Mouse (Mus musculus): ENCODE results near the gene Mapkbp1.
A peak's percentile ranks its signal among the peaks of the same experiment; 100 is the strongest.

The Mapkbp1 gene

DNA sequence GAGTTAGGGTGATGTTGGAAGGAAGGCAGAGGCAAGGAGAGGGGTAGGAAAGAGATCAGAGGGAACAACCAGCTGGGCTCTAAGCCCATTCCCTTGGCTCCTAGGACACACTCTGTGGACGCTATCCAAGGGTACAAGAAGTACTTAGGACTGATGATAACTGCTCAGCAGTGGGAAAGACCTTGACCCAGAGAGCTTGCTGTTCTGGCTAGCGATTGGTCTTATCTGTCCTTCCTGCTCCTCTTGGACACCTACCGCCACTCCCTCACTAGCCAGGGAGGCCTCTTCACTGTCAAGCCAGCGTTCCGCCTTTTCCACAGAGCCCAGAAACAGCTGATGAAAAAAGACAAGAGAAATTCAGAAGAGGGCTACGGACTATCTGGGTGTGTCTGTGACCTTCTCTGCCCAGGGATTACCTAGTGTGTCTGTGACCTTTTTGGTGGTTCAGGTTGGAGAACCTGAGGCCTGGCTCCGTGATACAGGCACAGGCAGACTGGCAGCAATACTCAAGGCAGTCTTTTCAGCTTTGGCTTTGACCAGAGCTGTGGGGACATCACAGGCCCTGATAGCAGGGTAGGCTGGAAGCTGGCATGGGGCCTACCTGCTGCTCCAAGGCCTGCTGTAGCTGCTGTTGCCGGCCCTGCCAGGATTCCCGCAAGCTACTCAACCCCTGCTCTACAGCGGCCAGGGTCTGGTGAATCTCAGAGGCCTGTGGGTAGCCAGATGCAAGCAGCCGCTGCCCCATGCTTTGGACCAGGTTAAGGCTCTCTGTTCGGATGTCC lies 82.5 kb downstream of the Mapkbp1 start:
- no peak for DNase-seq (ENCODE audit: low spot score in 2 of 2)

- no peak for DNase-seq (ENCODE audit: low spot score in 2 of 2)
Observed at GRCm38 (mm10) chr2:120055923-120056322, 83.4 kb downstream of the Mapkbp1 start.

DNA sequence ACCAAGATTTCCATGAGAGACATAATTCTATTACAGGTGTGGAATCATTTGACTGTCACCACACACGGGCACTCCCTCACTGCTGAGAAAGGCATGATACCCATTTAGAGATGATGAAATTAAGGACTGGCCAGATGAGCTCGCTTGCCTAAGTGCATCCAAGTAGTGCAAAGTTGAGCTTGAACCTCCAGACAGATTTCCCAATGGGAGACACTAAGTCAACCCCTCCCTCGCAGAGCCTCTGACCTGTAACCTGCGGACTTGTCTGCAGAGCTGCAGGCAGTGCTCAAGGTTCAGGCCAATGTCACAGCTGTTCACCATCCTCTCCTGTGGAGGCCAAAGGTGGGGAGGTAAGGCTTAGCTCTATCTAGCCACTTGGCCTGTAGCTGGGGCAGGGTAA lies 86.3 kb downstream of the Mapkbp1 start:
- DNase-seq (ENCODE audit: low spot score in 2 of 2): no peak

GRCm38 (mm10) chr2:120059466-120059865 lies 87.0 kb downstream of the Mapkbp1 start:
- no peak for DNase-seq (ENCODE audit: low spot score in 2 of 2)

- no peak for DNase-seq (ENCODE audit: low spot score in 2 of 2)
Observed at GRCm38 (mm10) chr2:120060190-120060589, 87.7 kb downstream of the Mapkbp1 start.

- DNase-seq (ENCODE audit: low spot score in 2 of 2): no peak
Observed at GRCm38 (mm10) chr2:120060651-120061050, 88.2 kb downstream of the Mapkbp1 start.

DNA sequence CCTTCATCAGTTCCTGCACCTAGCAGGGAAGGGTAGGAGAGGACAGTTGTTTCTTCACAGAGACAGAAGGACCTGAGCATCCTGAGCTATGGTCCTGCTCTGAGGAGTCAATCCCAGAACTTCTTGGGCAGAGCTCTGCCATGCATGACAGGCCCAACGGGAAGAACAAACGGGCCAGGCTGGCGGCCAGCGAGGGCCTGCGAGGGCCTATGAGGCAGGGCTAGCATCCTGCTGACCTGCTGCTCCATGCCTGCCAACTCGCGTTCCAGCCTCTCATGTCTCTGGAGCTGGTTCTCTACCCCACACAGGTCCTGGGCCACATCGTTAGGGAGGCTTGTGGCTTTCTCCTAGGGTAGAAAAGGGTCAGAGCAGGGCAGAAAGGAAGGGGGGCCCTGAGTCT lies 89.7 kb downstream of the Mapkbp1 start:
- DNase-seq (ENCODE audit: low spot score in 2 of 2): no peak

- DNase-seq (ENCODE audit: low spot score in 2 of 2): no peak
Observed at GRCm38 (mm10) chr2:120064639-120065038, 92.1 kb downstream of the Mapkbp1 start.

- no peak for DNase-seq (ENCODE audit: low spot score in 2 of 2)
Observed at GRCm38 (mm10) chr2:120065243-120065642, 92.7 kb downstream of the Mapkbp1 start.

- no peak for DNase-seq (ENCODE audit: low spot score in 2 of 2)
Observed at GRCm38 (mm10) chr2:120066224-120066623, 93.7 kb downstream of the Mapkbp1 start.

DNA sequence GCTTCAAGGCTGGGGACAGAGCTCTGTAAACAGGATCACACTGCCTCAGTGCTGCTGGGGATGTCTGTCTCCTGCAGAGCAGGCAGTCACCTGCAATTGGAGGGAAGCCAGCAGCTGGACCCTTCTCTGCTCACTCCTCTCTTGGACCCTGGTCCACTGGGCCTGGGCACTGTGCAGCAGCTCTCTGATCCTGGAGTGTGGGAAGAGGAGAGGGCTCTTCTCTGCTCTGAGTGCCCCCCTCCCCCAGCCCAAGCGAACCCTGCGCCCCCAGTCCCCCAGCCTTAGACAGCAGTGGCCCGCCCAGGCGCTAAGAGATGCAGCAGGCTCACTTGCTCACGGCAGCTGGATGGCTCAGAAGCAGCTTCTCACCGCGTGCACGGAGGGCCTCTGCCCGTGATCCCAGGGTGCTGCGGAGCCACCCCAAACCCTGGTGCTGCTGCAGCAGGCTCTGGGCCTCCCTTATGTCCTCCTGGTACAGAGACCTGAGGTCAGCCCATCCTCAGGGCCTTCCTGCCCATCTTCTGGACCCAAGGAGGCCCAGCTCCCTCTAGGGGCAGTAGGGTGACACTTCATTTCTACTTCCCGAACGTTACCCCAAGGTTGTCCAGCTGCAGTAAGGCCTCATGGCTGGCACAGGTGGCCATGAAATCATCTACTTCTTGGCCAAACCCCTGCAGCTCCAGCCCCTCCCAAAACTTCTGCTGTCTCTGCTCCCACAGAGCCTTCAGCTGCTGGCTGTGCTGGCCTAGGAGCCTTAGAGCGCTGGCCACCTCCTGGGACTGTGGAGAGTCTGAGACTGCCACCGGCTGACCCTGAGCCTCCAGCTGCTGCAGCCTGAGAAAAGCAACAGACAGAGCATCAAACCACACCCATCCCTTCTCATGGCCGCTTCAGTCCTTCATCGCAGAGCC lies 96.3 kb downstream of the Mapkbp1 start:
- no peak for DNase-seq (ENCODE audit: low spot score in 2 of 2)

DNA sequence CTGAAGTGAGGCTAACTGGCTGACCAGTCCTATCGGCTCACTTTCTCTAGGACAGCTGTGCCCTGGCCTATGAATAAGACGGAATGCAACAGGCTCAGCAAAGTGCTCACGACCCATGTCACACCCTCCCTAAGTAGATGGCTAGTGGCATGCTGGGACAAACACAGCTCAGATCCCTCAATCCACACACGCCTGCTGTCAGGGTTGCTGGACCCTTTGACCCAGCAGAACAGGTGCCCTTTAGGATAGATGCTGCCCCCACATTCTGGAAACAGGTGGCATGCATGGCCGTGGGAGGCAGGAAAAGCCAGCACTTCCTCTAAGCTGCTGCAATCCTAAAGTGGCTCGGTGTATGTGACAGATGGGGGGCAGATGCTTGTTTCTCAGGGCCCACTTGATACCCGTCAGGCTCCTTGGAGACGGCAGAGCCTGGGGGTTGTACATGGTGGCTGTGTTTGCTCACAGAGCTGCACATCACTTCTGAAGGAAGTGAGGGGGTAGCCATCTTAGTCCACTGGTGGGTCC lies 97.0 kb downstream of the Mapkbp1 start:
- DNase-seq (ENCODE audit: low spot score in 2 of 2): peak; percentile 53 to 71

- DNase-seq (ENCODE audit: low spot score in 2 of 2): no peak
Observed at GRCm38 (mm10) chr2:120074096-120074495, 101.6 kb downstream of the Mapkbp1 start.

DNA sequence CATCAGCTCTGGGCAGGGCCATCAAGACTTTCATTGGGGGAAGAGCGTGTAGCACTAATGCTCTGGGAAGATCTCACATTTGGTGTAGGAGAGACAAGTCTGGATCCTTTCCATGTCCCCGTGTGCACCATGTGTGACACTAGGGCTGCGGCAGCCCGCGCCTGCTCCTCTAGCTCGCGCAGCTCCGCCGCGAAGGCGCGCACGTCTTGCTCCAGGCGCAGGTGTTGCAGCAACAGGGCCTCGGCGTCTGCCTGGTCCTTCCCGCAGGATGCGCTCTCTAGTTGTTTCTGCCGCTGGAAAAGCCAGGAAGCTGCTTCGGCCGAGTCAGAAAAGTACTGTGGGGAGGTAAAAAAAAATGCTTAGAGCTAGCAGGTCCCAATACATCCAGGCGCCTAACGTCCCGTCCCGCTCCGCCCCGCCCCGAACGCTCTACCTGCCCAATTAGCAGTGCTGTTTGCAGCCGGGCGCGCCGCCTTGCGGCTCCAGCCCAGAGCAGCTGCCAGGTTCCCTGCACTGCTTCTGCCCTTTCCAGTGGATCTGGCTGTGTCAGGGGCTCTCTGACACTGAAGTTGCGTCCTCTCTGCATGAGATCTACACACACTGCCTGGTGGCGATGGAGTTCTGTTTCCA lies 103.7 kb downstream of the Mapkbp1 start:
- no peak for DNase-seq (ENCODE audit: low spot score in 2 of 2)

All from frontal cortex, postnatal 14 days (tissue).